Mouse (Mus musculus): ENCODE measurements at regions not wholly inside any gene's neighbourhood (a gene's known extent, or its start where the extent isn't known, plus 50 kb on each side); places are given as distances from the start of the nearest gene placed in this dataset.

- no peak for DNase-seq (ENCODE audit: low spot score in 2 of 2)
Observed at GRCm38 (mm10) chr8:29913576-29913975, 2466.1 kb downstream of the Poteg start.

- no peak for DNase-seq (ENCODE audit: low spot score in 2 of 2)
Observed at GRCm38 (mm10) chr8:29920486-29920885, 2473.0 kb downstream of the Poteg start.

GRCm38 (mm10) chr8:29928257-29928656, 2480.8 kb downstream of the Poteg start:
- no peak for DNase-seq (ENCODE audit: low spot score in 2 of 2)

GRCm38 (mm10) chr8:29961322-29961721, 2513.9 kb downstream of the Poteg start:
- no peak for DNase-seq (ENCODE audit: low spot score in 2 of 2)

GRCm38 (mm10) chr8:29976651-29977350, 2529.3 kb downstream of the Poteg start:
- no peak for DNase-seq (ENCODE audit: low spot score in 2 of 2)

- DNase-seq (ENCODE audit: low spot score in 2 of 2): peak; percentile 32 to 39
Observed at GRCm38 (mm10) chr8:29978585-29979505, 2531.4 kb downstream of the Poteg start.

GRCm38 (mm10) chr8:29992549-29992948, 2545.1 kb downstream of the Poteg start:
- DNase-seq (ENCODE audit: low spot score in 2 of 2): no peak

GRCm38 (mm10) chr8:29999413-29999812, 2551.9 kb downstream of the Poteg start:
- DNase-seq (ENCODE audit: low spot score in 2 of 2): no peak
